Mouse (Mus musculus) stomach, postnatal 0 days (tissue): ENCODE data around the gene Ide.

ENCODE experiments used
- CTCF ChIP-seq: IDR thresholded peaks from 2 replicates; pipeline ENCODE4 v1.5.1; 2016; ENCODE audit warnings: antibody characterized with exemption, low read depth, mild to moderate bottlenecking, moderate library complexity
- EP300 ChIP-seq: optimal IDR thresholded peaks from 2 replicates; pipeline ENCODE3; 2016; ENCODE audit warnings: antibody characterized with exemption

- TF ChIP-seq CTCF, result 0 out of 2 replicates have a peak, but pooled peaks have one; percentile 6
- TF ChIP-seq EP300, result no peak
These were observed 37.5 kb upstream of the Ide start for GRCm38 (mm10) chr19:37374941-37375754.
